Mouse (Mus musculus): ENCODE results near the gene Zfp787. TPM values are rescaled to one million over a fixed set of nuclear protein-coding genes. Genes with fewer than 3 reads are reported as not detected.
"Not testable (repeated sequence)": the region's sequence is repeated elsewhere in the genome, so short reads cannot be mapped to it uniquely, and the experiment has no call there.

Zfp787 gene
- polyA plus RNA-seq, 1 experiment from 2014 or later, result 28.0 TPM

- Histone ChIP-seq H3K4me1 (peaks cover 23% of the 10 kb centered on the region), H3K9me3 (no peaks in the 10 kb centered on the region), H3K27ac (no peak overlapping the region; the same call in none of the 2 replicates), H3K9ac (no peak overlapping the region), H3K4me2 (no peak overlapping the region), H3K4me3 (no peak overlapping the region), H3K36me3 (peaks cover 10% of the 10 kb centered on the region), H3K27me3 (no peaks in the 10 kb centered on the region)
- WGBS, result 85% methylated on average over 7 of the region's 7 CpGs
- ATAC-seq (ENCODE audit: insufficient number of reproducible peaks, insufficient read depth, low FRiP score, low TSS enrichment, low read depth), result no peak
Observed at GRCm38 (mm10) chr7:6146194-6146981, 9.4 kb downstream of the Zfp787 start.

- H3K27ac ChIP-seq, result no peak overlapping the region
- H3K27me3 ChIP-seq, result no peaks in the 10 kb centered on the region
- peaks cover 16% of the 10 kb centered on the region for H3K36me3 ChIP-seq
- WGBS, result 90% methylated on average over 8 of the region's 8 CpGs
- no peaks in the 10 kb centered on the region for H3K9me3 ChIP-seq
- H3K9ac ChIP-seq, result no peak overlapping the region
- H3K4me1 ChIP-seq, result peaks cover 22% of the 10 kb centered on the region
- no peak overlapping the region for H3K4me2 ChIP-seq
- ATAC-seq (ENCODE audit: insufficient number of reproducible peaks, insufficient read depth, low FRiP score, low TSS enrichment, low read depth), result no peak
- H3K4me3 ChIP-seq, result no peak overlapping the region
Observed at GRCm38 (mm10) chr7:6145423-6146188, 10.2 kb downstream of the Zfp787 start.

GRCm38 (mm10) chr7:6143991-6144531, 11.7 kb downstream of the Zfp787 start:
- Histone ChIP-seq H3K36me3 (peaks cover 28% of the 10 kb centered on the region), H3K4me1 (peaks cover 19% of the 10 kb centered on the region), H3K4me2 (no peak overlapping the region), H3K9ac (no peak overlapping the region), H3K27me3 (no peaks in the 10 kb centered on the region), H3K9me3 (no peaks in the 10 kb centered on the region), H3K27ac (no peak overlapping the region), H3K4me3 (no peak overlapping the region)
- ATAC-seq (ENCODE audit: insufficient number of reproducible peaks, insufficient read depth, low FRiP score, low TSS enrichment, low read depth), result no peak
- 88% methylated on average over 2 of the region's 2 CpGs for WGBS

- H3K9me3 ChIP-seq, result no peaks in the 10 kb centered on the region
- H3K27me3 ChIP-seq, result no peaks in the 10 kb centered on the region
- H3K4me3 ChIP-seq, result no peak overlapping the region
- H3K27ac ChIP-seq, result no peak overlapping the region
- peaks cover 48% of the 10 kb centered on the region for H3K36me3 ChIP-seq
- WGBS, result 85% methylated on average over 3 of the region's 3 CpGs
- no peak overlapping the region for H3K4me2 ChIP-seq
- no peaks in the 10 kb centered on the region for H3K4me1 ChIP-seq
- no peak for ATAC-seq (ENCODE audit: insufficient number of reproducible peaks, insufficient read depth, low FRiP score, low TSS enrichment, low read depth)
- no peak overlapping the region for H3K9ac ChIP-seq
Observed at GRCm38 (mm10) chr7:6139295-6139694, 16.5 kb downstream of the Zfp787 start.

GRCm38 (mm10) chr7:6136497-6136896, 19.3 kb downstream of the Zfp787 start:
- no peak overlapping the region for H3K27ac ChIP-seq
- no peak overlapping the region for H3K9ac ChIP-seq
- ATAC-seq (ENCODE audit: insufficient number of reproducible peaks, insufficient read depth, low FRiP score, low TSS enrichment, low read depth), result no peak
- H3K27me3 ChIP-seq, result no peaks in the 10 kb centered on the region
- peaks cover 20% of the 10 kb centered on the region for H3K9me3 ChIP-seq
- H3K36me3 ChIP-seq, result peaks cover 69% of the 10 kb centered on the region
- no peak overlapping the region for H3K4me2 ChIP-seq
- no peaks in the 10 kb centered on the region for H3K4me1 ChIP-seq
- H3K4me3 ChIP-seq, result no peak overlapping the region

GRCm38 (mm10) chr7:6132646-6133045, 23.2 kb downstream of the Zfp787 start:
- Histone ChIP-seq H3K4me3 (no peak overlapping the region), H3K9me3 (peaks cover 20% of the 10 kb centered on the region), H3K27ac (no peak overlapping the region), H3K36me3 (peaks cover 55% of the 10 kb centered on the region), H3K4me2 (no peak overlapping the region), H3K27me3 (no peaks in the 10 kb centered on the region), H3K4me1 (no peaks in the 10 kb centered on the region), H3K9ac (no peak overlapping the region)
- whole genome bisulfite sequencing, result 81% methylated on average over 30 of the region's 30 CpGs
- ATAC-seq (ENCODE audit: insufficient number of reproducible peaks, insufficient read depth, low FRiP score, low TSS enrichment, low read depth), result no peak

GRCm38 (mm10) chr7:6130346-6130745, 25.5 kb downstream of the Zfp787 start:
- H3K4me3 ChIP-seq, result no peak overlapping the region
- no peak overlapping the region for H3K9ac ChIP-seq
- H3K27me3 ChIP-seq, result no peaks in the 10 kb centered on the region
- no peak for ATAC-seq (ENCODE audit: insufficient number of reproducible peaks, insufficient read depth, low FRiP score, low TSS enrichment, low read depth)
- 41% methylated on average over 4 of the region's 4 CpGs for WGBS
- H3K4me1 ChIP-seq, result no peaks in the 10 kb centered on the region
- no peak overlapping the region for H3K27ac ChIP-seq
- no peak overlapping the region for H3K4me2 ChIP-seq
- H3K9me3 ChIP-seq, result peaks cover 20% of the 10 kb centered on the region
- H3K36me3 ChIP-seq, result peaks cover 45% of the 10 kb centered on the region

GRCm38 (mm10) chr7:6126690-6127448, 28.9 kb downstream of the Zfp787 start:
- no peak overlapping the region for H3K4me2 ChIP-seq
- WGBS, result 39% methylated on average over 7 of the region's 7 CpGs
- H3K27me3 ChIP-seq, result no peaks in the 10 kb centered on the region
- no peaks in the 10 kb centered on the region for H3K4me1 ChIP-seq
- H3K4me3 ChIP-seq, result no peak overlapping the region
- no peak overlapping the region for H3K9ac ChIP-seq
- no peaks in the 10 kb centered on the region for H3K9me3 ChIP-seq
- H3K36me3 ChIP-seq, result peaks cover 14% of the 10 kb centered on the region
- H3K27ac ChIP-seq, result no peak overlapping the region
- ATAC-seq (ENCODE audit: insufficient number of reproducible peaks, insufficient read depth, low FRiP score, low TSS enrichment, low read depth), result no peak

- not testable (repeated sequence) for ATAC-seq (ENCODE audit: insufficient number of reproducible peaks, insufficient read depth, low FRiP score, low TSS enrichment, low read depth)
- 62% methylated on average over 1 of the region's 1 CpGs for WGBS
Observed at GRCm38 (mm10) chr7:6121128-6121527, 34.7 kb downstream of the Zfp787 start.

GRCm38 (mm10) chr7:6120104-6120503, 35.7 kb downstream of the Zfp787 start:
- not testable (repeated sequence) for H3K9ac ChIP-seq; H3K4me2 ChIP-seq; H3K27ac ChIP-seq; H3K36me3 ChIP-seq; H3K4me1 ChIP-seq; H3K9me3 ChIP-seq; H3K27me3 ChIP-seq; ATAC-seq (ENCODE audit: insufficient number of reproducible peaks, insufficient read depth, low FRiP score, low TSS enrichment, low read depth); H3K4me3 ChIP-seq
- 77% methylated on average over 2 of the region's 2 CpGs for WGBS

More at GRCm38 (mm10) chr7:6121128-6121527, 34.7 kb downstream of the Zfp787 start:
- H3K9ac ChIP-seq, H3K9me3 ChIP-seq, H3K36me3 ChIP-seq, H3K4me1 ChIP-seq, H3K27me3 ChIP-seq, H3K4me2 ChIP-seq, H3K4me3 ChIP-seq, H3K27ac ChIP-seq: not testable (repeated sequence)

- 78% methylated on average over 3 of the region's 3 CpGs for WGBS
- Histone ChIP-seq H3K27me3 (no peaks in the 10 kb centered on the region), H3K4me2 (no peak overlapping the region), H3K9ac (no peak overlapping the region), H3K27ac (no peak overlapping the region), H3K36me3 (no peaks in the 10 kb centered on the region), H3K9me3 (no peaks in the 10 kb centered on the region), H3K4me1 (no peaks in the 10 kb centered on the region), H3K4me3 (no peak overlapping the region)
- ATAC-seq (ENCODE audit: insufficient number of reproducible peaks, insufficient read depth, low FRiP score, low TSS enrichment, low read depth), result no peak
Observed at GRCm38 (mm10) chr7:6119501-6119900, 36.3 kb downstream of the Zfp787 start.
